Mouse (Mus musculus) C2C12 (cell line): ENCODE data around the gene Zscan22.

ENCODE experiments used
- CTCF ChIP-seq: IDR thresholded peaks from one replicate; pipeline ENCODE4 v1.5.1; 2011; ENCODE audit not compliant: control insufficient read depth, insufficient read depth, insufficient read length
- USF1 ChIP-seq: IDR thresholded peaks from one replicate; pipeline ENCODE4 v1.6.1; 2011; ENCODE audit warnings: low read depth, mild to moderate bottlenecking, control low read depth, moderate library complexity

DNA sequence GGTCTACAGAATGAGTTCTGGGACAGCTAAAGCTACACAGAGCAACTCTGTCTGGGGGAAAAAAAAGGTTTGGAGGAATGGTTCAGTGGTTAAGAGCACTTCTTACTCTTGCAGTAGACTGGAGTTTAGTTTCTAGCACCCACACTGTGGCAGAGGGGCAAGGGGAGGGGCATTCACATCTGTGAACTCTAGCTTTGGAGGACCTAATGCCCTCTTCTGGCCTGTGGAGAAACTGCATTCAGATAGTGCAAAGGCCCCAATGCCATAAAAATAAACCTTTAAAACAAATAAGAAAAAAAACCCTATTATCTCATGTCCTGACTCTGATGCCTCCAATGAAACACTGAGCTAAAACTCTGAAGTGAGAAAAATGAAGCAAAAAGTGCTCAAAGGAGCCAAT lies 45.9 kb downstream of the Zscan22 start:
- TF ChIP-seq CTCF (no peak), USF1 (no peak)
